Mouse (Mus musculus) ES-Bruce4 (cell line): Measurements from ENCODE around the gene Tiam1.

Experiments used
- EP300 ChIP-seq: IDR thresholded peaks from 2 replicates; pipeline ENCODE4 v1.6.1; 2011; ENCODE audit warnings: low read depth, low read length; ENCODE audit not compliant: insufficient read depth
- POLR2A ChIP-seq: IDR thresholded peaks from one replicate; pipeline ENCODE4 v1.8.1; 2011; ENCODE audit warnings: low read length; ENCODE audit not compliant: insufficient read depth

DNA sequence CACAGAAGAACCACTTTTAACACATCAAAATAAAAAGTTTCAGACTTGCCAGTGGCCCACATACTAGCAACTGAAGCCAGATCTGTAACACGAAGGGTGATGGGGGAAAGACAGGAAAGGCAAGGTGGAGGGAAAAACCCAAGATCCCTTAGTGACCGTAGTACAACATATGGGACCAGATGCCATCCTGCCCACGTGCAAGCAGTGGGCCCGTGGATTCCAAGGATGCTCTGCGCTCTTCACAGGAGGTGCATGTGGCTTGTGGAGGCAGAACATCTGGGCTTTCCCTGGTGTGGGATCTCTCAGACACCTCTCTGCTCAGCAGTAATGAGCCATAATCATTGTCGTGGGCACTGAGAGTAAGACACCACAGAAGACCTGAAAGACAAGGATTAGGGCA lies 175.5 kb downstream of the Tiam1 start:
- TF ChIP-seq POLR2A: no peak
- no peak for TF ChIP-seq EP300
